Mouse (Mus musculus): ENCODE measurements around the gene Gm40193. TPM values are rescaled to one million over a fixed set of nuclear protein-coding genes. Genes with fewer than 3 reads are reported as not detected.
"Not testable (repeated sequence)": the region's sequence is repeated elsewhere in the genome, so short reads cannot be mapped to it uniquely, and the experiment has no call there.

The Gm40193 gene
- polyA plus RNA-seq, 1 experiment, result not detected

GRCm38 (mm10) chr11:70524782-70525181 lies 8.0 kb downstream of the Gm40193 start:
- TF ChIP-seq POLR2A (IDR thresholded peaks at IDR 0.05; ENCODE audit: extremely low read depth, insufficient read depth, low read length), result no peak
- H3K4me1 ChIP-seq (ENCODE audit: control insufficient read depth, insufficient read depth, low read length), result peaks cover 5% of the 10 kb centered on the region; the same call in 1 of the 2 replicates
- no peak overlapping the region for H3K27ac ChIP-seq (ENCODE audit: insufficient read depth, low read length)
- peak overlapping the region; percentile 45; the same call in 1 of the 2 replicates for H3K4me3 ChIP-seq (ENCODE audit: insufficient read depth, low read length)

- not testable (repeated sequence) for H3K4me1 ChIP-seq (ENCODE audit: control insufficient read depth, insufficient read depth, low read length); H3K27ac ChIP-seq (ENCODE audit: insufficient read depth, low read length); H3K4me3 ChIP-seq (ENCODE audit: insufficient read depth, low read length)
These were observed 9.3 kb downstream of the Gm40193 start for GRCm38 (mm10) chr11:70523306-70523989.

GRCm38 (mm10) chr11:70520178-70520769 lies 12.5 kb downstream of the Gm40193 start:
- no peak overlapping the region for H3K27ac ChIP-seq (ENCODE audit: insufficient read depth, low read length)

GRCm38 (mm10) chr11:70518923-70519322 lies 13.8 kb downstream of the Gm40193 start, which contains the start of gene Gltpd2:
Gene Gltpd2, plus strand, starts transcription at chr11:70519196.
- H3K27ac ChIP-seq (ENCODE audit: insufficient read depth, low read length), result no peak within 1 kb of the TSS
- TF ChIP-seq CTCF (IDR thresholded peaks at IDR 0.05; ENCODE audit: extremely low read depth, insufficient read depth, low read length), result no peak
- TF ChIP-seq POLR2A (IDR thresholded peaks at IDR 0.05; ENCODE audit: extremely low read depth, insufficient read depth, low read length), result no peak
- H3K4me1 ChIP-seq (ENCODE audit: control insufficient read depth, insufficient read depth, low read length), result no peaks in the 10 kb centered on the region
- H3K4me3 ChIP-seq (ENCODE audit: insufficient read depth, low read length), result 0 out of 2 replicates have a peak within 1 kb of the TSS, but pooled peaks have one; percentile 9

More at GRCm38 (mm10) chr11:70520178-70520769, 12.5 kb downstream of the Gm40193 start:
- TF ChIP-seq CTCF (IDR thresholded peaks at IDR 0.05; ENCODE audit: extremely low read depth, insufficient read depth, low read length) (no peak), POLR2A (IDR thresholded peaks at IDR 0.05; ENCODE audit: extremely low read depth, insufficient read depth, low read length) (no peak)
- Histone ChIP-seq H3K4me3 (ENCODE audit: insufficient read depth, low read length) (0 out of 2 replicates have a peak overlapping the region, but pooled peaks have one; percentile 9), H3K4me1 (ENCODE audit: control insufficient read depth, insufficient read depth, low read length) (no peaks in the 10 kb centered on the region)

GRCm38 (mm10) chr11:70518436-70518835 lies 14.3 kb downstream of the Gm40193 start:
- H3K4me1 ChIP-seq (ENCODE audit: control insufficient read depth, insufficient read depth, low read length), result no peaks in the 10 kb centered on the region
- TF ChIP-seq CTCF (IDR thresholded peaks at IDR 0.05; ENCODE audit: extremely low read depth, insufficient read depth, low read length), result no peak
- no peak for TF ChIP-seq POLR2A (IDR thresholded peaks at IDR 0.05; ENCODE audit: extremely low read depth, insufficient read depth, low read length)
- no peak overlapping the region for H3K4me3 ChIP-seq (ENCODE audit: insufficient read depth, low read length)
- H3K27ac ChIP-seq (ENCODE audit: insufficient read depth, low read length), result no peak overlapping the region

GRCm38 (mm10) chr11:70516352-70516751 lies 16.4 kb downstream of the Gm40193 start:
- Histone ChIP-seq H3K4me3 (ENCODE audit: insufficient read depth, low read length) (no peak overlapping the region), H3K4me1 (ENCODE audit: control insufficient read depth, insufficient read depth, low read length) (no peaks in the 10 kb centered on the region), H3K27ac (ENCODE audit: insufficient read depth, low read length) (no peak overlapping the region)
- no peak for TF ChIP-seq POLR2A (IDR thresholded peaks at IDR 0.05; ENCODE audit: extremely low read depth, insufficient read depth, low read length)
- TF ChIP-seq CTCF (IDR thresholded peaks at IDR 0.05; ENCODE audit: extremely low read depth, insufficient read depth, low read length), result peak; percentile 53

GRCm38 (mm10) chr11:70514288-70514687 lies 18.5 kb downstream of the Gm40193 start, which contains the start of gene Vmo1:
Gene Vmo1, minus strand, starts transcription at chr11:70514616.
- H3K27ac ChIP-seq (ENCODE audit: insufficient read depth, low read length), result no peak within 1 kb of the TSS
- H3K4me1 ChIP-seq (ENCODE audit: control insufficient read depth, insufficient read depth, low read length), result no peaks in the 10 kb centered on the region
- H3K4me3 ChIP-seq (ENCODE audit: insufficient read depth, low read length), result no peak within 1 kb of the TSS
- TF ChIP-seq POLR2A (IDR thresholded peaks at IDR 0.05; ENCODE audit: extremely low read depth, insufficient read depth, low read length) (no peak), CTCF (IDR thresholded peaks at IDR 0.05; ENCODE audit: extremely low read depth, insufficient read depth, low read length) (no peak)

- H3K4me1 ChIP-seq (ENCODE audit: control insufficient read depth, insufficient read depth, low read length), result no peaks in the 10 kb centered on the region
- no peak overlapping the region for H3K4me3 ChIP-seq (ENCODE audit: insufficient read depth, low read length)
- no peak overlapping the region for H3K27ac ChIP-seq (ENCODE audit: insufficient read depth, low read length)
- TF ChIP-seq POLR2A (IDR thresholded peaks at IDR 0.05; ENCODE audit: extremely low read depth, insufficient read depth, low read length), result no peak
- no peak for TF ChIP-seq CTCF (IDR thresholded peaks at IDR 0.05; ENCODE audit: extremely low read depth, insufficient read depth, low read length)
These were observed 19.2 kb downstream of the Gm40193 start for GRCm38 (mm10) chr11:70513520-70513919.

- Histone ChIP-seq H3K27ac (ENCODE audit: insufficient read depth, low read length) (no peak overlapping the region), H3K4me3 (ENCODE audit: insufficient read depth, low read length) (no peak overlapping the region), H3K4me1 (ENCODE audit: control insufficient read depth, insufficient read depth, low read length) (no peaks in the 10 kb centered on the region)
- no peak for TF ChIP-seq CTCF (IDR thresholded peaks at IDR 0.05; ENCODE audit: extremely low read depth, insufficient read depth, low read length)
- no peak for TF ChIP-seq POLR2A (IDR thresholded peaks at IDR 0.05; ENCODE audit: extremely low read depth, insufficient read depth, low read length)
These were observed 19.9 kb downstream of the Gm40193 start for GRCm38 (mm10) chr11:70512709-70513342.

GRCm38 (mm10) chr11:70511825-70512224 lies 20.9 kb downstream of the Gm40193 start:
- H3K27ac ChIP-seq (ENCODE audit: insufficient read depth, low read length), result no peak overlapping the region
- TF ChIP-seq POLR2A (IDR thresholded peaks at IDR 0.05; ENCODE audit: extremely low read depth, insufficient read depth, low read length) (no peak), CTCF (IDR thresholded peaks at IDR 0.05; ENCODE audit: extremely low read depth, insufficient read depth, low read length) (no peak)
- no peaks in the 10 kb centered on the region for H3K4me1 ChIP-seq (ENCODE audit: control insufficient read depth, insufficient read depth, low read length)
- no peak overlapping the region for H3K4me3 ChIP-seq (ENCODE audit: insufficient read depth, low read length)

Data from cortical plate, adult 2 months (tissue).